Mouse (Mus musculus): ENCODE results near the gene Rpain.

DNA sequence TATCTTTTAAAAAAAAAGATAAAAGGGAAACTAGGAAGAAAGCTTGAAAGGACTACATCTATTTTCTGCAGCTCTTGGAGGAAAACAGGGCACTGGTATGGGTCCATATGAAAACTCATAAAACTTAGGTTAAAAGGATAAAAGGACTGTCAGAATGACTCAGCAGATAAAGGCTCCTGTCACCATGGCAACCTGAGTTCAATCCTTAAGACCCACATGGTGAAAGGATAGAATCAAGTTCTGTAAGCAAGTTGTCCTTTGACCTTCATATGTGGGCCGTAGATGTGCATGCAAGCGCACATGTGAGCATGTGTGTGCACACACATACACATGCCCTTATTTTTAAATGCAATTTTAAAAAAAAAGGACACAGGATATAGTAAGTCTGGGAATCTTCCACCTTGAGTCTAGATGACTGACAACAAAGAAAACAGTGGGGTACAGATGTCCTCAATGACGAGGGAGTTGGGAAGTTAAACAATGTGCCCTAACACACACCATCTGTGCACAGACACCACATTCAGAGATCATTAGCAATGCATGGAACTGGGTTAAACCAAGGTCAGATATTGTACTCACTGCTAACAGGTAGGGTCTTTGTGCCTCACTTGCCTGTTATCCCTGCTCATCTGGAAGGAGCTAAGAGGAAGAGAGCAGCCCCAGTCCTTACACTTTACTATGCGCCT lies 5.6 kb upstream of the Rpain start:
- no peak for TF ChIP-seq CTCF (conservative IDR thresholded peaks at IDR 0.05; ENCODE audit: insufficient read depth, insufficient read length, low read depth, low read length)
- no peak for TF ChIP-seq POLR2A (IDR thresholded peaks at IDR 0.05; ENCODE audit: low read depth, low read length)
